Comparison of ENCODE assay signal across 7 mouse cellular contexts in the genomic region with DNA sequence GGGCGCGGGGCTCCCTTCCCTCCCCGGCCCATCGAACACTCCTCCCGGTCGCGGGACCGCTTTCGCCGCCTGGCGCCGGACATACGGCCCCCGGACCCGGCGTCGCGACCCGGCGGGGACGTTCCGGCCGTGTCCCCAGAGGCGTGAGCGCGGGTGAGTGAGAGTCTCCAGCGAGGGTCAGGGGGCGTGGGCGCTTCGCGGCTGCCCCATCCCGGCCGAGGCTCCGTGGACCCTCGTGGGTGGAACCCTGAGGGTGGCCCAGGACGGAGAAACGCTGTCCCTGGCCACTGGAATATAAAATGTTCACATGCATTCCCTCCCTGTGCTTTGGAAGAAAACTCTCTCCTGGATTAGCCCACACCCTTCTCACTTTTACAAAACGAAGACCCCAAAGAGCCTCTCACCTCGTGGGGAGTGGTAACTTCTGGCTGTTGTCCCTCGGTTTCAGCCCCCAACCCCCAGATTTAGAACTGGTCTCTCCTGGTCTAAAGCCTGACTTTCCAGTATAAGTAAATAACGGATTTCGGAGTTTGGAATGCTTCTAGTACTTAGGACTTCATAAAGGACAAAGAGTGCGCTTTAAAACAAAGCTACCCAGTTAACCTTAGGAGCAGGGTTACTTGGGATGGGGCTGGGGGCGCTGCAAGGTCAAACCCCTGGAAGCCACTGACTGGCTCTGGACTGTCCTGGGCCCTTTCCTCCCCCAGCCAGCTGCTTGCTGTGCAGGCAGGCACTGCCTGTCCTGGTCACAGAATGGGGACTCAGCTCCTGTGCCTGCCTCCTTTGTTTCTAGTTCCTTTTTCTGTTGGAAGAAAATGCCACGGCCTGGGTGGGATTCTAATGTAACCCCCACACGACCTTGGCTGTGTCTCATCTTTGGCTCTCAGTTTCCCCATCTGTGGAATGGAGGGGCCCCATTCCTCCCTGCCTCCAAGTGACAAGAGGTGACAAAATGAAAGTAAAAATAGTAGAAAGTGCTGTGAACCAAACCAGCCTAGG. TPM values are rescaled to one million over a fixed set of nuclear protein-coding genes. Genes with fewer than 3 reads are reported as not detected.
DNase-seq lines count a peak whose midpoint lies in the region; ATAC-seq lines count a peak whose summit lies in the region.

No protein-coding gene starts in this region.

- intact Hi-C loops in heart, postnatal 36 days (cut with DNase I), result loop anchor here (2.0 to 5.0 kb wide), 3 partner anchors 30 to 303 kb away; partner anchors contain the start of gene Zfp148
- intact Hi-C loops in left cerebral cortex, postnatal 14 days (cut with DNase I), result no loop called here

- no peaks in the 10 kb centered on the region for H3K27me3 ChIP-seq in liver, embryonic 16.5 days (ENCODE audit: control insufficient read depth, insufficient read depth, low read depth, low read length)

- H3K27ac ChIP-seq in liver, embryonic 16.5 days (ENCODE audit: low read length), result peak overlapping the region; percentile 65

- H3K9me3 ChIP-seq in liver, embryonic 16.5 days (replicated peaks; ENCODE audit: control insufficient read depth, low read length), result no peaks in the 10 kb centered on the region

- peak overlapping the region; percentile 72 for H3K4me3 ChIP-seq in liver, embryonic 16.5 days (ENCODE audit: low read depth, low read length)

- DNase-seq in 3T3-L1 (ENCODE audit: low read depth, low spot score), result peak; percentile 37
- peak; percentile 53 for DNase-seq in CD4-positive, CD25-positive, alpha-beta regulatory T cell, adult 2 months (ENCODE audit: low read depth, low spot score)
- DNase-seq in embryo, embryonic 10.5 days (ENCODE audit: low spot score), result peak; percentile 65
- DNase-seq in heart, postnatal 36 days, result peak; percentile 47 to 70
- DNase-seq in spleen, postnatal 10 days (ENCODE audit: low spot score in 2 of 2), result peak; percentile 48 to 54
- DNase-seq in left cerebral cortex, postnatal 14 days (ENCODE audit: low spot score in 2 of 2), result no peak

- peak; percentile 25; the same call in 1 of the 2 replicates for ATAC-seq in liver, embryonic 16.5 days (ENCODE audit: low read depth)

- no peaks in the 10 kb centered on the region for H3K36me3 ChIP-seq in liver, embryonic 16.5 days (ENCODE audit: control insufficient read depth, insufficient read depth)

- H3K4me1 ChIP-seq in liver, embryonic 16.5 days (ENCODE audit: control insufficient read depth, low read depth, low read length), result peaks cover 25% of the 10 kb centered on the region

- 1% methylated on average over 41 of the region's 46 CpGs for WGBS in liver, embryonic 16.5 days (ENCODE audit: insufficient replicate concordance)

- peak overlapping the region; percentile 84 for H3K4me2 ChIP-seq in liver, embryonic 16.5 days (ENCODE audit: low read depth, low read length)

- H3K9ac ChIP-seq in liver, embryonic 16.5 days (ENCODE audit: low read depth, low read length), result peak overlapping the region; percentile 76

RNA-seq across cellular contexts. Expression of gene Heg1, which starts 0.8 kb away (rescaled TPM):
- total RNA-seq in heart, postnatal 36 days (2021), result 100 to 1,000 TPM; 136 to 157 TPM
- 3.5 and 4.6 TPM in 2 replicates for polyA plus RNA-seq in liver, embryonic 16.5 days (2015; fragmentation: Nextera tagmentation; extraction: Ambion mirVana)
- 10 to 100 TPM; 37.6 to 37.7 TPM for total RNA-seq in left cerebral cortex, postnatal 14 days (2021)

Comparison
In these comparisons a context has a peak if more than half of its experiments do, and no peak if none do; other contexts are left out.
1. DNase-seq: peak in 3T3-L1 (single experiment), CD4-positive, CD25-positive, alpha-beta regulatory T cell, adult 2 months (single experiment), embryo, embryonic 10.5 days (single experiment), heart, postnatal 36 days (2 of 2) and spleen, postnatal 10 days (2 of 2); none in left cerebral cortex, postnatal 14 days (0 of 2).